Mouse (Mus musculus): ENCODE measurements around the gene Cep19.
"Not testable (repeated sequence)": the region's sequence is repeated elsewhere in the genome, so short reads cannot be mapped to it uniquely, and the experiment has no call there.

DNA sequence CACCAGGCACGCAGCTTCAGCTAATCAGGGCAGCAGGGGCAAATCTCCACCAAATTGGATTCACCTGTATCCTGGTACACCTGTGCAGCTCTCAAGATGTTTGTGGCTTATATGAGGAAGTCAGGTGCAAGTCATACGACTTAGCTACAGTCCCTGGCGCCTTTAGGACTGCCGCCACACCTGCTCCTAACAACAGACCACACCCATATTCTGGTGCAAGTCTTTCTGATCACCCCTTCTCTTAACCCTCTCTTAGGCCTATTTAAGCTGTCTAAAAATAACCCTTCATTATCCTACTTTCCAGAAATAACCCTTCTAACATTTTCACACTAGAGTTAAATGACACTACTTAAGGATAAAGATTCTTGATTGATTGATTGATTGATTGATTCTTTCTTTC, 29.5 kb upstream of the Cep19 start:
- not testable (repeated sequence) for TF ChIP-seq CTCF (IDR thresholded peaks at IDR 0.05; ENCODE audit: low read depth, low read length); POLR2AphosphoS5 (IDR thresholded peaks at IDR 0.05; ENCODE audit: insufficient replicate concordance, low read depth, low read length)
